Mouse (Mus musculus) stomach, embryonic 14.5 days (tissue): Measurements from ENCODE around the gene Ubr3. TPM values are rescaled to one million over a fixed set of nuclear protein-coding genes. Genes with fewer than 3 reads are reported as not detected.
A peak's percentile ranks its signal among the peaks of the same experiment; 100 is the strongest.

Experiments
- ATAC-seq: fragments of 200-750 bp; cut with Nextera tagmentation; 2 replicates; pipeline ENCODE4 v1.8.0; 2017; ENCODE audit warnings: low read depth, moderate TSS enrichment; ENCODE audit not compliant: insufficient number of reproducible peaks, insufficient read depth, low FRiP score
- H3K27ac ChIP-seq: fragments of 300-500 bp; sonication (generic); 2 replicates; pipeline ENCODE4 v1.5.1; 2014; ENCODE audit warnings: mild to moderate bottlenecking, low read length, moderate library complexity, mixed read lengths
- H3K27me3 ChIP-seq: fragments of 300-500 bp; sonication (generic); 2 replicates; pipeline ENCODE4 v1.6.1; 2014; ENCODE audit warnings: low read length, control low read depth, mixed read lengths; ENCODE audit not compliant: control insufficient read depth, insufficient read depth
- H3K36me3 ChIP-seq: fragments of 300-500 bp; sonication (generic); 2 replicates; pipeline ENCODE4 v1.6.1; 2014; ENCODE audit warnings: mild to moderate bottlenecking, control low read depth, low read length, moderate library complexity, mixed read lengths; ENCODE audit not compliant: control insufficient read depth, insufficient read depth
- H3K4me1 ChIP-seq: fragments of 300-500 bp; sonication (generic); 2 replicates; pipeline ENCODE4 v1.6.1; 2014; ENCODE audit warnings: low read length, control low read depth, mixed read lengths; ENCODE audit not compliant: control insufficient read depth, insufficient read depth
- H3K4me2 ChIP-seq: fragments of 300-500 bp; sonication (generic); replicated peaks from 2 replicates; pipeline ENCODE4 v1.6.1; 2014; ENCODE audit warnings: low read depth, low read length, control low read depth
- H3K4me3 ChIP-seq: fragments of 300-500 bp; sonication (generic); 2 replicates; pipeline ENCODE4 v1.5.1; 2014; ENCODE audit warnings: low read depth, low read length, control low read depth
- H3K9ac ChIP-seq: fragments of 300-500 bp; sonication (generic); replicated peaks from 2 replicates; pipeline ENCODE4 v1.6.1; 2014; ENCODE audit warnings: low read depth, mild to moderate bottlenecking, control low read depth, low read length, moderate library complexity, mixed read lengths
- H3K9me3 ChIP-seq: fragments of 300-500 bp; sonication (generic); 2 replicates; pipeline ENCODE4 v1.6.1; 2016; ENCODE audit warnings: low read depth, low read length, control low read depth; ENCODE audit not compliant: control insufficient read depth
- WGBS: fragments of 180-500 bp; shearing (Covaris S2); extraction: QIAGEN DNeasy Blood & Tissue Kit; methylation state at CpG from one replicate; pipeline ENCODE4 v1.1.7; 2014; 5-methylcytosine and 5-hydroxymethylcytosine counted together
- polyA plus RNA-seq: library from polyadenylated mRNA; unstranded; fragments of >200 nt; fragmentation: Nextera tagmentation; extraction: Ambion mirVana; gene quantifications from 2 replicates; pipeline ENCODE4 v1.2.1, GENCODE M21; 2014

The Ubr3 gene
- polyA plus RNA-seq, 1 experiment from 2014 or later = 19.6 TPM

- H3K9me3 ChIP-seq = no peaks in the 10 kb centered on the region
- peak overlapping the region; percentile 53; the same call in 1 of the 2 replicates for H3K4me2 ChIP-seq
- ATAC-seq = no peak
- no peak overlapping the region for H3K9ac ChIP-seq
- H3K27me3 ChIP-seq = no peaks in the 10 kb centered on the region
- no peak overlapping the region for H3K27ac ChIP-seq
- H3K4me3 ChIP-seq = no peak overlapping the region; the same call in 1 of the 2 replicates
- H3K36me3 ChIP-seq = no peaks in the 10 kb centered on the region
- 74% methylated on average over 2 of the region's 2 CpGs for WGBS
- peaks cover 3% of the 10 kb centered on the region; the same call in 1 of the 2 replicates for H3K4me1 ChIP-seq
These were observed 13.1 kb upstream of the Ubr3 start for GRCm38 (mm10) chr2:69883990-69884391.

DNA sequence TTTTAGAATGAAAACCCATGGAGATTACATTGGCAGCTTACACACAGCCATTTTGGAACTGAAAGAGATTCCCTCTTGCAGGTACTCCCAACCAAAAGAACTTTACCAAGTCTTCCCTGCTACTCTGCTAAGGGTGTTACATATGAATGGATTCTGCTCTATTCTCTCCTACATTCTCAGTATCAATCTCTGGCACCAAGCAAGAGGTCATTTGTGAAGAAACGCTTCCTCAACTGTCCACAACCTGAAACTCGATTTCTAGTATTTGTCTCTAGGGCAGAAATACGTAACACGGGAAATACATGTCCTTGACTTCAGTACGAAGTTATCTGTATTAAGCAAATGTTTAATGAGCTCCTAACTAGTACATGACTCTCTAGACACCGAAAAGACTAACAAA, 12.5 kb upstream of the Ubr3 start:
- no peak overlapping the region for H3K27ac ChIP-seq
- ATAC-seq = no peak
- H3K4me1 ChIP-seq = peaks cover 3% of the 10 kb centered on the region; the same call in 1 of the 2 replicates
- H3K4me3 ChIP-seq = peak overlapping the region; percentile 34
- H3K9me3 ChIP-seq = no peaks in the 10 kb centered on the region
- WGBS = 57% methylated on average over 6 of the region's 6 CpGs
- H3K9ac ChIP-seq = 0 out of 2 replicates have a peak overlapping the region, but pooled peaks have one; percentile 15
- no peaks in the 10 kb centered on the region for H3K36me3 ChIP-seq
- H3K4me2 ChIP-seq = peak overlapping the region; percentile 53
- no peaks in the 10 kb centered on the region for H3K27me3 ChIP-seq

- 0 out of 2 replicates have a peak, but pooled peaks have one; percentile 28 for ATAC-seq
- Histone ChIP-seq H3K9ac (peak overlapping the region; percentile 15; the same call in 1 of the 2 replicates), H3K27me3 (no peaks in the 10 kb centered on the region), H3K9me3 (no peaks in the 10 kb centered on the region), H3K36me3 (no peaks in the 10 kb centered on the region), H3K4me1 (peaks cover 3% of the 10 kb centered on the region; the same call in 1 of the 2 replicates), H3K27ac (peak overlapping the region; percentile 12; the same call in 1 of the 2 replicates), H3K4me3 (peak overlapping the region; percentile 34), H3K4me2 (peak overlapping the region; percentile 53)
- WGBS = 5% methylated on average over 12 of the region's 12 CpGs
These were observed 12.0 kb upstream of the Ubr3 start for GRCm38 (mm10) chr2:69885050-69885449.

DNA sequence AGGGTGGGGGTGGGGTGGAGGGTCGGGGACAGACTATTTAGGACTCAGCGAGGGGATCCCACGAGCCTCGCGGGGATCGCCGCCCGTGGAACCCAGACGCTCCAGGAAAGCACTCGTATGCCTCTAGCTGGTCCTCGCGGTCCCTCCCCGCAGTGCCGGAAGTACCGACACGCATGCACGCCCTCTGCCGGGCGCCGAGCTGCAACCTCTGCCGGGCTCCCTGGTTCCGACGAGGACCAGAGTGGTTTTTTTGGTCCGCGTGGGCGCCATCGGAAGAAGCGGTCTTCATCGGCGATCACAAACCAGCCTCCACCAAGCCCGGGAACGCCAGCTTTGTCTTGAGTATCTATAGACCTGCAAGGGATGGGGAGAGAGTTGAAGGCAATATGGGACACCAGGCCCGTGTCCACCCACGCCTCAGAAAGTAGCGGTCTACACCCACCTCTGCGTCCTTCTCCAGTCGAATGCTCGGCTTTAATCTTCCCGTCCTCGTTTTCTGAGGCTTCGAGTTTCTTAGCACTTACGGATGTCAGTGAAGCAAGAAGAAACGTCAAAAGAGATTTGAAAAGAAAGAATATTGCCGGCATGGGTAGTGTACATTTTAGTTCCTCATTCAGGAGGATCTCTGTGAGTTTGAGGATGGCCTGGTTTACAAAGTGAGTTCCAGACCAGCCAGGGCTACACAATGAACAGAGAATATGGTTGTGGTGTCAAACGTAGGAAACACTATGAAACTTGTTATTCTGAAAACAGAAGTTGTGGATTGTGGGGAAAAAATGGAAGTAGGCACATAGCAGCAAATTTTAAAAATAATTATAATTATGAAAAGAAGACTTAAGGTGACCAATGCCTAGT, 11.4 kb upstream of the Ubr3 start, which contains the start of gene Mettl5:
Mettl5 (minus strand) TSS at position 165 of the 855 bp plus-strand sequence.
- H3K9me3 ChIP-seq = no peaks in the 10 kb centered on the region
- H3K27me3 ChIP-seq = no peaks in the 10 kb centered on the region
- H3K27ac ChIP-seq = peak within 1 kb of the TSS; percentile 12; the same call in 1 of the 2 replicates
- peak within 1 kb of the TSS; percentile 15 for H3K9ac ChIP-seq
- peak within 1 kb of the TSS; percentile 53 for H3K4me2 ChIP-seq
- H3K4me1 ChIP-seq = peaks cover 3% of the 10 kb centered on the region; the same call in 1 of the 2 replicates
- peak within 1 kb of the TSS; percentile 34 for H3K4me3 ChIP-seq
- no peaks in the 10 kb centered on the region for H3K36me3 ChIP-seq
- WGBS = 2% methylated on average over 45 of the region's 45 CpGs
- ATAC-seq = peak; percentile 94

DNA sequence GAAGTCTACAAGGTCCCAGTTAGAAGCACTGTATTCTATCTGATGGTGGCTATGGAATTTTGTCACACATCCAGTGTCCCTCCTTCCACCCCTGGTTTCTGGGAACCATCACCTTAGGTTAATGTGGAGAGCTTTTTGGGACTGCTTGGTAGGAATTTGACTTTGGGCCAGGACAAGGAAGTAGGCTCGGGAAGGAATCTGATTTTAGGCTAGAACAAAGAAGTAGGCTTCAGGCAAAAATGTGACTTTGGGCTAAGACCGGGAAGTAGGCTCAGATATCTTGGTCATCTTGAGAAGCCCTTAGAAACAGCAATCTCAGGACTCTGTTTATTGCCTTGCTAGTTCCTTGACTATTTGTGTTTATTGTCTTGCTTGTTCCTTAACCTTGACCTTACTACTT, 8.1 kb upstream of the Ubr3 start:
- H3K4me2 ChIP-seq = no peak overlapping the region
- no peak for ATAC-seq
- WGBS = 81% methylated on average over 2 of the region's 2 CpGs
- H3K9ac ChIP-seq = no peak overlapping the region
- H3K27ac ChIP-seq = no peak overlapping the region
- H3K36me3 ChIP-seq = no peaks in the 10 kb centered on the region
- H3K27me3 ChIP-seq = no peaks in the 10 kb centered on the region
- H3K4me3 ChIP-seq = no peak overlapping the region
- H3K4me1 ChIP-seq = peaks cover 3% of the 10 kb centered on the region; the same call in 1 of the 2 replicates
- H3K9me3 ChIP-seq = no peaks in the 10 kb centered on the region

GRCm38 (mm10) chr2:69890843-69891242, 6.2 kb upstream of the Ubr3 start:
- Histone ChIP-seq H3K4me3 (no peak overlapping the region), H3K9me3 (no peaks in the 10 kb centered on the region), H3K36me3 (no peaks in the 10 kb centered on the region), H3K4me1 (no peaks in the 10 kb centered on the region), H3K4me2 (no peak overlapping the region), H3K9ac (no peak overlapping the region), H3K27ac (no peak overlapping the region), H3K27me3 (no peaks in the 10 kb centered on the region)
- WGBS = 61% methylated on average over 7 of the region's 7 CpGs
- no peak for ATAC-seq

DNA sequence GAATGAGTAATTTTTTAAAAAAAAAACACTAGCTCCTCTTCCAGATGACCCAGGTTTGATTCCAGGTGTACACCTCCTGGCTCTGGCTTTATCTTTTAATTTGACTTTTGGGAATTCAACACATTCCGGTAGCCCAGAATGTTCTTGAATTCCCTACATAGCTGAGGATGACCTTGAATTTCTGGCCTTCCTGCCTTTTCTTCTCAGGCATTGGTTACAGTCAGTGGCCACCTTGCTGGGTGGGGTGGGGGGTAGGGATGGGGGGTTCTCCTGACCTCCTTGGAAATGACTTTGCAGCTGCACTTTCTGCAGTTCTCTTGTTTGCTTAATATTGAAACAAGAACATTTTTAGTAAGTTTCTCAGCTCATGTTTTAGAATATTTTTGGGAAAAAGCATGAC, 3.9 kb upstream of the Ubr3 start:
- Histone ChIP-seq H3K27ac (no peak overlapping the region), H3K9ac (no peak overlapping the region), H3K4me3 (no peak overlapping the region), H3K9me3 (no peaks in the 10 kb centered on the region), H3K36me3 (no peaks in the 10 kb centered on the region), H3K27me3 (no peaks in the 10 kb centered on the region), H3K4me1 (no peaks in the 10 kb centered on the region), H3K4me2 (no peak overlapping the region)
- no peak for ATAC-seq
- 62% methylated on average over 1 of the region's 1 CpGs for WGBS

GRCm38 (mm10) chr2:69893891-69894290, 3.2 kb upstream of the Ubr3 start:
- Histone ChIP-seq H3K4me2 (no peak overlapping the region), H3K4me1 (0 out of 2 replicates have a peak, but pooled peaks cover 5% of the 10 kb centered on the region), H3K27ac (no peak overlapping the region), H3K9ac (no peak overlapping the region), H3K36me3 (no peaks in the 10 kb centered on the region), H3K27me3 (no peaks in the 10 kb centered on the region), H3K4me3 (no peak overlapping the region), H3K9me3 (no peaks in the 10 kb centered on the region)
- no peak for ATAC-seq
- 80% methylated on average over 5 of the region's 5 CpGs for WGBS
